Mouse (Mus musculus) right cerebral cortex, postnatal 14 days (tissue): ENCODE results near the gene Armt1.
A peak's percentile ranks its signal among the peaks of the same experiment; 100 is the strongest.
"Not testable (repeated sequence)": the region's sequence is repeated elsewhere in the genome, so short reads cannot be mapped to it uniquely, and the experiment has no call there.

Source experiments
- DNase-seq: peaks from one replicate; pipeline ENCODE4 v3.0.0; 2022

Armt1 gene

GRCm38 (mm10) chr10:4432123-4432931, at the start of gene Armt1, which contains the start of gene Rmnd1:
Armt1 (plus strand) TSS chr10:4432467.
Rmnd1 (minus strand) TSS chr10:4432388.
- peak; percentile 97 for DNase-seq

- peak; percentile 25 for DNase-seq
These were observed 48.0 kb upstream of the Armt1 start for GRCm38 (mm10) chr10:4384244-4384643.

- DNase-seq = peak; percentile 93
These were observed 45.4 kb upstream of the Armt1 start for GRCm38 (mm10) chr10:4386609-4387591.

GRCm38 (mm10) chr10:4387701-4388383, 44.4 kb upstream of the Armt1 start, which contains the start of gene Zbtb2:
Zbtb2 (minus strand) TSS chr10:4388108.
- DNase-seq = peak; percentile 74

GRCm38 (mm10) chr10:4388384-4388745, 43.9 kb upstream of the Armt1 start:
- no peak for DNase-seq

- no peak for DNase-seq
These were observed 43.2 kb upstream of the Armt1 start for GRCm38 (mm10) chr10:4389036-4389435.

- no peak for DNase-seq
These were observed 42.7 kb upstream of the Armt1 start for GRCm38 (mm10) chr10:4389461-4390112.

- DNase-seq = no peak
These were observed 41.7 kb upstream of the Armt1 start for GRCm38 (mm10) chr10:4390550-4390949.

GRCm38 (mm10) chr10:4391076-4391475, 41.2 kb upstream of the Armt1 start:
- no peak for DNase-seq

GRCm38 (mm10) chr10:4391851-4392250, 40.4 kb upstream of the Armt1 start:
- DNase-seq = no peak

GRCm38 (mm10) chr10:4395321-4395720, 36.9 kb upstream of the Armt1 start:
- no peak for DNase-seq

- no peak for DNase-seq
These were observed 34.2 kb upstream of the Armt1 start for GRCm38 (mm10) chr10:4398058-4398457.

GRCm38 (mm10) chr10:4404895-4405491, 27.3 kb upstream of the Armt1 start:
- no peak for DNase-seq

- DNase-seq = no peak
These were observed 26.8 kb upstream of the Armt1 start for GRCm38 (mm10) chr10:4405511-4405910.

GRCm38 (mm10) chr10:4407191-4407590, 25.1 kb upstream of the Armt1 start:
- DNase-seq = no peak

- no peak for DNase-seq
These were observed 7.0 kb upstream of the Armt1 start for GRCm38 (mm10) chr10:4425245-4425644.

- no peak for DNase-seq
These were observed 1.9 kb upstream of the Armt1 start for GRCm38 (mm10) chr10:4430399-4430798.

- peak; percentile 15 for DNase-seq
These were observed 1.4 kb upstream of the Armt1 start for GRCm38 (mm10) chr10:4430826-4431225.

GRCm38 (mm10) chr10:4431746-4432122, 533 bp upstream of the Armt1 start:
- no peak for DNase-seq

- no peak for DNase-seq
These were observed 909 bp downstream of the Armt1 start for GRCm38 (mm10) chr10:4432996-4433755.

GRCm38 (mm10) chr10:4433871-4434270, 1.6 kb downstream of the Armt1 start:
- not testable (repeated sequence) for DNase-seq
